Mouse (Mus musculus): ENCODE results near the gene Lins1.

DNA sequence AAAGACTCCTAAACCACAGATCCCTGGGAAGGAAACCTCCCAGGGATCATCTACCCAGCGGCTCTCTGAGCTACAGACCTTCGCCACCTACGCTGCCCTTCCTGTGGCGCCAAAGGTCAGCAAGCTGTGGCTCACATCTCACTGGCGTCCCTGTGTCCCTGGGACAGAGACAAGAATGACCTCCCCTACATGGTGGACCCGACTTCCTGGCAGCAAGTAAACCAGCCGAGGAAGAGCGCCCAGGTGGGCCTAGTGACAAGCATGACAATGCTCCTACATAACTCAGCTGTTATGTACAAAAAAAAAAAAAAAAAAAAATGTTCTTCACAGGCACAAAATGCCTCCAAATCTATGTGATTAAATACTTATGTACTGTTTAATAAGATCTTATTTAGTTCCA lies 28.7 kb upstream of the Lins1 start:
- TF ChIP-seq CTCF (conservative IDR thresholded peaks at IDR 0.05; ENCODE audit: low read length) (no peak), NANOG (IDR thresholded peaks at IDR 0.05; ENCODE audit: borderline replicate concordance, low read length) (no peak)

Measured in E14TG2a.4 (cell line).